Mouse (Mus musculus): Measurements from ENCODE around the gene Ethe1. TPM values are rescaled to one million over a fixed set of nuclear protein-coding genes. Genes with fewer than 3 reads are reported as not detected.
A peak's percentile ranks its signal among the peaks of the same experiment; 100 is the strongest.

Ethe1 gene
- total RNA-seq, 2 experiments from 2014 or later: 14.4 to 14.6 TPM

- no peak for TF ChIP-seq CTCF (IDR thresholded peaks at IDR 0.05)
- H3K4me3 ChIP-seq: no peak overlapping the region
- no peak overlapping the region for H3K27ac ChIP-seq
- intact Hi-C loops (cut with DNase I): no loop called here
- DNase-seq (ENCODE audit: extremely low spot score in 1 of 2, low spot score in 2 of 2): no peak
These were observed 31.6 kb upstream of the Ethe1 start for GRCm38 (mm10) chr7:24555786-24556185.

DNA sequence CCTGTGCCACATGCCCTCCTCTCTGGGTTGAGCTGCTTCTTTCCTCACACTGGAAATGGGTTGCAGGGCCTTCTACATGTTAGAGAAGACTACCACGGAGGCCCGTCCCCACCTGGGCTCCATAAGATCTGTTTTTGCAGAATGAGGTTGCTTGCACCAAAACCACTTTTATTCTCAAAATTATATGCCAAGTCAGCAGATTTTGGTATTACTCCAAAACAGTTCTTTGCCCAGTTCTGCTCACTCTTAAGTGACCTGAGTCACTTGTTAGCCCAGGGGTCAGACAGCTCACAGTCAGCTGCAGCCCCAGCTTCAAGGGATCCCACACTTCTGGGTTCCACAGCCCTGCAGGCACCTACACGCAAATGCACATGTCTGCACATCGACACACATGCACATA is 25.9 kb upstream of the Ethe1 start:
- H3K27ac ChIP-seq: no peak overlapping the region
- intact Hi-C loops (cut with DNase I): no loop called here
- DNase-seq (ENCODE audit: extremely low spot score in 1 of 2, low spot score in 2 of 2): no peak
- no peak overlapping the region for H3K4me3 ChIP-seq
- TF ChIP-seq CTCF (IDR thresholded peaks at IDR 0.05): no peak

DNA sequence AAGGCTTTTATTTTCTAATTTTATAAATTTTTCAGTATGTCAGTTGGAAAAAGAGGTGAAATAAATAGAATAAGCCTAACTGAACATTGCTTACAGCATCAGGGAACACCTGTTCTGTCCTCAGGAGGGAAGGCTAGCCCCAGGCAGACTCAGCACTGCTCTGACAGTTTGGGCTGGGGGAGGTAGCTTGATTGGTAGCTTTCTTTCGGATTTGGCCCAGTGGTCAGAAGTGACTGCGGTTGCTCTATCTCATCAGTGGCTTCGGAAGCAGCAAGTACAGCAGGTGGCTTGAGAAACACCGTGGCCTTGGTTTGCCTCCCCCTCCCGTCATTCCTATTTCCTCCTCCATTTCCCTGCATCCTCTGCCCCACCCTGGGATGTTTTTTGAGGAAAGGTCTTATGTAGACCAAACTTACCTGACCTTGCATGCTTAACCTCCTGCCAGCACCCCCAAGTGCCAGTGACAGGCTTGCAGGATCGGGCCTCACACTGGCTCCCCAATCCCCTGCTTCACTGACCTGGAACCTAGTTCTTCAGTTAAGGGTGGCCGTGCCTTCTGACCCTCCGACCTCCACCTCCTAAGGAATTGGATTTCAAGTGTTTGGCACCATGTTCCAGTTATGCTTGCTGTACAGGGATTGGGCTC is 24.0 kb upstream of the Ethe1 start:
- DNase-seq (ENCODE audit: extremely low spot score in 1 of 2, low spot score in 2 of 2): no peak
- no peak for TF ChIP-seq CTCF (IDR thresholded peaks at IDR 0.05)
- Histone ChIP-seq H3K4me3 (no peak overlapping the region), H3K27ac (no peak overlapping the region)
- intact Hi-C loops (cut with DNase I): no loop called here

GRCm38 (mm10) chr7:24563837-24564206 is 23.5 kb upstream of the Ethe1 start:
- no peak for DNase-seq (ENCODE audit: extremely low spot score in 1 of 2, low spot score in 2 of 2)
- intact Hi-C loops (cut with DNase I): no loop called here
- Histone ChIP-seq H3K4me3 (no peak overlapping the region), H3K27ac (no peak overlapping the region)
- TF ChIP-seq CTCF (IDR thresholded peaks at IDR 0.05): no peak

DNA sequence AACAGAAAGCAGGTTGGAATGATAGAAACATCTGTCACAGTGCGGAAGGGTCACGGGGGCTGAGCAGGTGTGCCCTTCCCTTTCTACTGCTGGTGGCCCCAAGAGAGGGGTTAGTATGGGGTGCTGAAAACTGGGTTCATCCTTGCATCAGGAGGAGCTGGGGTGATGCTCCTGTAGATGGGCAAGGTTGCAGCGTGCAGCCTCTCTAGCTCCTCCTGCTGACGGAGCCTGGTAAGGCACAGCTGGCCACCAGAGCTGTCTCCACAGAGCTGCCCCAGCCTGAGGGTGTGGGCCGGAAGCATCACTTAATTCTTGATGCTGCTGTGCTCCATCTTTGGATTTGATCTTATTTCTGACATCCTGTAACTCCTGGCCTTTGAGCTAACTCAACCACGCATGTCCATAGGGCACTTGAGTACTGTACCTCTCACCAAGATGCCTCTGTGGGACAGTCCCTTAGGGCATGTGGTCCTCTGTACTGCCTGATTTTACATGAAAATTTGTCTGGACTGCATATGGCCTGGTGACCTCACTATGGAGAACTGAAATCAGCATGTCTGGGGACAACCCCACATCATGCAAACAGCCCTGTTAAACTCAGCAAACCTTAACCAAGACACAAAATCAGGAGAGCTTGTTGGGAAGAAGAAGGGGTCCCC is 22.6 kb upstream of the Ethe1 start:
- H3K27ac ChIP-seq: no peak overlapping the region
- intact Hi-C loops (cut with DNase I): no loop called here
- TF ChIP-seq CTCF (IDR thresholded peaks at IDR 0.05): peak; percentile 80
- DNase-seq (ENCODE audit: extremely low spot score in 1 of 2, low spot score in 2 of 2): peak; percentile 52 to 77
- H3K4me3 ChIP-seq: no peak overlapping the region

GRCm38 (mm10) chr7:24565627-24566026 is 21.7 kb upstream of the Ethe1 start:
- Histone ChIP-seq H3K4me3 (no peak overlapping the region), H3K27ac (no peak overlapping the region)
- DNase-seq (ENCODE audit: extremely low spot score in 1 of 2, low spot score in 2 of 2): no peak
- intact Hi-C loops (cut with DNase I): no loop called here
- no peak for TF ChIP-seq CTCF (IDR thresholded peaks at IDR 0.05)

DNA sequence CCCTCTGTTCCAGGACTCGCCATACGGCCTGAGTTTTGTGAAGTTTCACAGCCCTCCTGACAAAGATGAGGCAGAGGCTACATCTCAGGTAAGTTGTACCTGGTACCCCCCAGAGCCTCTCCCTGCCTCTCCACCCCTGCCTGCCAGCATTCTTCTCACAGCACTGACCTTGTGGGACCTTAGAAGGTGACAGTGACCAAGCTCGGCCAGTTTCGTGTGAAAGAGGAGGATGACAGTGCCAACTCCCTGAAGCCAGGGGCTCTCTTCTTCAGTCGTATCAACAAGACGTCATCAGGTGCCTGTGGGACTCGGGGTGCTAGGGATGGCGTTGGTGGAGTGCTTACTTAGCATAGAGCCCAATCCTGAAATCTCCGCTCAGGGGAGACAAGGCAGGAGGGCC is 21.1 kb upstream of the Ethe1 start:
- Histone ChIP-seq H3K4me3 (no peak overlapping the region), H3K27ac (no peak overlapping the region)
- no peak for DNase-seq (ENCODE audit: extremely low spot score in 1 of 2, low spot score in 2 of 2)
- intact Hi-C loops (cut with DNase I): no loop called here
- no peak for TF ChIP-seq CTCF (IDR thresholded peaks at IDR 0.05)

GRCm38 (mm10) chr7:24568512-24568911 is 18.8 kb upstream of the Ethe1 start:
- Histone ChIP-seq H3K27ac (no peak overlapping the region), H3K4me3 (no peak overlapping the region)
- no peak for DNase-seq (ENCODE audit: extremely low spot score in 1 of 2, low spot score in 2 of 2)
- intact Hi-C loops (cut with DNase I): no loop called here
- TF ChIP-seq CTCF (IDR thresholded peaks at IDR 0.05): no peak

GRCm38 (mm10) chr7:24571071-24571470 is 16.3 kb upstream of the Ethe1 start:
- Histone ChIP-seq H3K27ac (no peak overlapping the region), H3K4me3 (no peak overlapping the region)
- no peak for TF ChIP-seq CTCF (IDR thresholded peaks at IDR 0.05)
- no peak for DNase-seq (ENCODE audit: extremely low spot score in 1 of 2, low spot score in 2 of 2)
- intact Hi-C loops (cut with DNase I): no loop called here

DNA sequence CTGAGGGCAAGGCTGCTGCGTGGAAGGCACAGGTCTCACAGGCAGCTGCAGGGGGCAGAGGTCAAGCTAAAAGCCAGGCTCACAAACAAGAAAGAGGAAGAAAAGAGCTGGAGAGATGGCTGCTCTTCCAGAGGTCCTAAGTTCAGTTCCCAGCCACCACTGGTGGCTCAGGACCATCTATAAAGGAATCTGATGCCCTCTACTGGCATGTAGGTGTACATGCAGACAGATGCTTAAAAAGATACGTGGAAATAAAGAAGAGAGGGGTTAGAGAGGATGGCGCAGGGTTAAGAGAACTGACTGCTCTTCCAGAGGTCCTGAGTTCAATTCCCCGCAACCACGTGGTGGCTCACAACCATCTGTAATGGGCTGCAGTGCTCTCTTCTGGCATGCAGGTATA is 14.9 kb upstream of the Ethe1 start:
- no peak overlapping the region for H3K4me3 ChIP-seq
- peak; percentile 54 for TF ChIP-seq CTCF (IDR thresholded peaks at IDR 0.05)
- DNase-seq (ENCODE audit: extremely low spot score in 1 of 2, low spot score in 2 of 2): no peak
- intact Hi-C loops (cut with DNase I): no loop called here
- H3K27ac ChIP-seq: no peak overlapping the region

DNA sequence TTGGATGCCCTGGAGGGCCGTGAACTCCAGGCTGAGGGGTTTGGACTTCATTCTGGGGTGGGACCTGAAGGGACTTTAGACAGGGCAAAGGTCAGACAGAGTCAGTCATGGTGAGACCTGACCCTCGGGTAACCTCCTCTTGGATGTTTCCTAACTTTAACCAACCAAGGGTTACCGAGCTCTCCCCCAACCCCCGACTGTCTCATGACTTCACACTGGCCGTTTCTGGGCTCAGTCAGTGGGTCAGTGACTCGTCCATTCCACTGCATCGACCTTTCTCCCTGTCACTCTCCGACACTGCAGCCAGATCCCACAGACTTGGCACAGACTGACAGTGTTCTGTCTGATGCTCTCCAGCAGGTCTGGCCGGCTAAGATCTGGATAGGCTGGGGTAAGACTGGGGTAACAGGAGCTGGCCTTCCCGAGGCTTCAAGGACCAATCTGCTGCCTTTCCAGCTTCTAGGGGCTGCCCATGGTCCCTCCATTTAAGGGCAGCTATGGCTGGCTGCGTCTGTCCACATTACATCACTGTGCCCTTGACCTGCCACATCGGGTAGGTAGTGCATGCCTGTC is 13.0 kb upstream of the Ethe1 start:
- TF ChIP-seq CTCF (IDR thresholded peaks at IDR 0.05): no peak
- intact Hi-C loops (cut with DNase I): no loop called here
- H3K4me3 ChIP-seq: no peak overlapping the region
- no peak overlapping the region for H3K27ac ChIP-seq
- no peak for DNase-seq (ENCODE audit: extremely low spot score in 1 of 2, low spot score in 2 of 2)

- TF ChIP-seq CTCF (IDR thresholded peaks at IDR 0.05): no peak
- no peak for DNase-seq (ENCODE audit: extremely low spot score in 1 of 2, low spot score in 2 of 2)
- intact Hi-C loops (cut with DNase I): no loop called here
- no peak overlapping the region for H3K27ac ChIP-seq
- H3K4me3 ChIP-seq: no peak overlapping the region
These were observed 9.5 kb upstream of the Ethe1 start for GRCm38 (mm10) chr7:24577811-24578210.

DNA sequence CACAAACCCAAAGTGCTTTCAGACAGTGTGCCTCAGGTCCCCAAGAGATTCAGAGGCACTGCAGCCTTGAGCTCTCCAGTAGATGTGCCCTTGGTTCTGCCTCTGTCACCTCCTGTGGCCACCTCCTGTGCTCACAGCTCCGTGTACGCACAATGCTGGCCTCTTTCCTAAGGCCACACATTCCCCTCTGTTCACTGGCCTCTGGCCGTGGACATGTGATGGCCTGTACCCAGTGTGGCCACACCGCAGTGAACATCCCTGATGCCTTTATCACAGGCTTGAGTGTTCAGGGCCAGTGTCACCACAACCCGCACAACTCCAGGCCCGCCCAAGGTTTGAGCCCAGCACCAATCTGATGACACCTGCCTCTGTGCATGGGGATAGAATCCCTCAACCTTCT is 2.5 kb upstream of the Ethe1 start:
- no peak for DNase-seq (ENCODE audit: extremely low spot score in 1 of 2, low spot score in 2 of 2)
- TF ChIP-seq CTCF (IDR thresholded peaks at IDR 0.05): no peak
- no peak overlapping the region for H3K4me3 ChIP-seq
- H3K27ac ChIP-seq: no peak overlapping the region
- intact Hi-C loops (cut with DNase I): no loop called here

All from left cerebral cortex, adult 2 months (tissue).